Mouse (Mus musculus) left cerebral cortex, postnatal 25 days (tissue): ENCODE data around the gene D130043K22Rik. TPM values are rescaled to one million over a fixed set of nuclear protein-coding genes. Genes with fewer than 3 reads are reported as not detected.

Experiments
- DNase-seq, 2 experiments: peaks; one replicate each; pipeline ENCODE4 v3.0.0; 2022; ENCODE audit warnings: low spot score in 2 of 2, mixed read lengths in 1 of 2
- intact Hi-C: fragments of 180-260 bp; cut with DNase I; formaldehyde crosslinking; loops from one replicate; pipeline ENCODE4 v1.15.1; 2025
- total RNA-seq, 2 experiments: library from RNA; stranded (reverse); gene quantifications; 2 replicates each; pipeline ENCODE4 v1.2.3; 2021

The D130043K22Rik gene
- total RNA-seq, 2 experiments from 2014 or later: 29.0 to 30.8 TPM

DNA sequence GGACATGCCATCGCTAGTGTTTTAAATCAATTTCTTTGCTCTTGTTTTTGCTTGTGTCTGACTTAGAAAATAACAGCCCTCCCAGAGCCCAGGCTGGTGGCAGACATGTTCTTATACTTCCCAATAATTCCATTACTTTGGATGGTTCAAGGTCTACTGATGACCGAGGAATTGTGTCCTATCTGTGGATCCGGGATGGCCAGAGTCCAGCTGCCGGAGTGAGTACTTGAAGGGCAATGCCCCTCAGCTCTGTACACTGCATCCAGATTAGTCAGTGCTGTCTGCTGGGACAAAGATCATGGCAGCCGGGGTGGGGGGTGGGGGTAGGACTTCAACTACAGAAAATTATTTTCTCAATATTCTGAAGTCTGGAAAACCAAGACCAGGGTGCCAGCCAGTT is 35.8 kb downstream of the D130043K22Rik start:
- intact Hi-C loops: no loop called here
- no peak for DNase-seq

DNA sequence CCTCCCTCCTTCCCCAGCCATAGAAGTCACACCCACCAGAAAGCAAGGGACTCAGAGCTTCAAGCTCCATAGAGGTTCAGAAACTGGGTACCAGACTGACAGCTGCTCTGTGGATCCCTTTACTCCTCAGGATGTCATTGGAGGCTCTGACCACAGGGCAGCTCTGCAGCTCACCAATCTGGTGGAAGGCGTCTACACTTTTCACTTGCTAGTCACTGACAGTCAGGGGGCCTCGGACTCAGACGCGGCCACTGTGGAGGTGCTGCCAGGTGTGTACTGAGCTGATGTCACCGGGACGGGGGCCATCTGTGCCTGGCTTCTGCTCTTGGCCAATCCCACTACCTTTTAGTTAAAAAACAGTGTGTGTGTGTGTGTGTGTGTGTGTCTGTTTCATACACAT is 37.5 kb downstream of the D130043K22Rik start:
- intact Hi-C loops: no loop called here
- DNase-seq: no peak

DNA sequence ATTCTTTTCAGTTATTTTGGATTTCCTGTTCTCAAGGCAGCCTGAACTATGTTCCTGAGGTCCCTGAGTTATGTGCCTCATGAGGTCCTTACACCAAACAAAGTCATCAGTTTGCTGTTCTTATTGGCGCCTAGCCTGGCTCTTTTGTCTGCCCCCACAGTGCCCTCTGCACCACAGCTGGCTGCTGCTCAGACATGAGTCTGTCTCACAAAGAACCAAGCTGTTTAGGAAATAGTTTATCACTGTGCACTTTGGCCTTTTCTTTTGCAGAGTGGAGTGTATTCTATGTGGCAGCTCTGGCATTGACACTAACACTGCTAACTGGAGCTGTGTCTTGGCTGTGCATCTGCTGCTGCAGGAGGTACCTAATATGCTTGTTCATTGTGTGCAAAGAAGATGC is 44.6 kb downstream of the D130043K22Rik start:
- DNase-seq: no peak
- intact Hi-C loops: no loop called here

DNA sequence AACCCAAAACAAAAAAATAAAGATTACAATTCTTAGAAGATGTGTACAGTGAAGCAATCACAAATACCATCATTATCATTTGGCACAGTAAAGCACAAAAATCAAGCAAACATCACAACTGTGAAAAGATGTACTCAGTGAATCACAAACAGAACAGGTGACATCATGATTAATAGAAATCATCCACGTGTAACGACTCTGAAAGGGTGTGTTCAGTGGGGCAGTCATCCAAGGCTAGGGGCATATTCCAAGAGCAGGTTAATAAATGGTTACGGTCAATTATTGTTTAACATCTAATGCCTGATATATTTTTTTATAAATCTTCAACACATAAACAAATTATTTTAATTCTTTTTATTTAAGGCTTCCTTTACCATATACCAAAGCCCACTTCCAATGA is 47.6 kb downstream of the D130043K22Rik start:
- no peak for DNase-seq
- intact Hi-C loops: no loop called here

DNA sequence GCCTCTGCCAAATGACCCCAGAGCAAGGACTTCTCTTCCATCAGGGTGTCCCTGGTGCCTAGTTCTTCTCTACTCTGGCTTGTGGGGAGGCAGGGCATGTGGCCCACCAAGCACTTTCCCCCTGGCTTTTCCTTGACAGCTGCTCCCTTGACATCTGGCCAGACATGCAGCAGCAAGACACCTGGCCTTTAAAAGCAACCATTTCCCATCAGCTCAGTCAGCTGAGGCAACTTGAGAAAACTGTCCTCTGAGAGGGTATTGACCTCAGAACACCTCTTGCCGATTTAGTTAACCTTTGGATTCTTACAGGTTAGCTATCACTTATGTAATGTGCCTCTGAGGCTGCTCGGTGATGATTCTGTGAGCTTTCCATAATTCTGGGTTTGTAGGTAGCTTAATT is 48.9 kb downstream of the D130043K22Rik start:
- no peak for DNase-seq
- intact Hi-C loops: no loop called here

DNA sequence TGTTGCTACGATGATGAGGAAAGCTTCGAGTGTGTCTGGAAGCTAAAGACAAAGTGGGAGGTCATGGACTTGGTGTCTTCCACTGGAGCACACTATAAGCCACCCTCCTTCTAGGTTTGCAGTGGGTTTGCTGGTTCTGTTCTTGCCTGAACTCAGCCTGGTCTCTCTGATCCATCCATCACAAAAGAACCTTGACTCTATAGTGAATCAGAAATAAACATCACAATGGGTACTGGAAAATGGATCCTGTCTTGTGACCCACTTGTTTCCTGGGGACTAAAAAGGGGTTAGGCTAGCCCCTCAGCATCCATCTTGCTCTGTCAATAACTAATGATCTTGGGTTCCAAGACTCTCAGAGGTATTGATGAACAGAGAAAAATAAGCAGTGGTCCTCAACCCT is 57.0 kb downstream of the D130043K22Rik start:
- intact Hi-C loops: no loop called here
- DNase-seq: no peak

DNA sequence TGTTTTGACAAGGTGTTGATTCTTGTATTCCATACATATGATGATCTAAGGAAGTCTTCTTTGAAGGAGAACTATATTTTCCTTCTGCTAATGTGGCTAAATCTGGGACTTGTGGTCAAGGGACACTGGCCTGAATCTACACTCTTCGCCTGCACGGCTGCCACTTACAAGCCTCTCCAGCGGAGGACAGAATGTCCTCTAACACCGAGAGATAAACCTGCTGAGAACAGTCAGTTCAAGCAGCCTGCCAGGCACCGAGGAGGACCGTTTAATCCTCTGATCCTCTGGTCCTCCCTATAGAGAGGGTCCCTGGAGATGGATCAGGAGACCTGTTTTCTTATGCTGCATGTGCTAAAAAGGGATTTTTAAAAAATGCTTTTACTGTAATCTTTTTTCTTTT is 58.5 kb downstream of the D130043K22Rik start:
- intact Hi-C loops: no loop called here
- DNase-seq: no peak

DNA sequence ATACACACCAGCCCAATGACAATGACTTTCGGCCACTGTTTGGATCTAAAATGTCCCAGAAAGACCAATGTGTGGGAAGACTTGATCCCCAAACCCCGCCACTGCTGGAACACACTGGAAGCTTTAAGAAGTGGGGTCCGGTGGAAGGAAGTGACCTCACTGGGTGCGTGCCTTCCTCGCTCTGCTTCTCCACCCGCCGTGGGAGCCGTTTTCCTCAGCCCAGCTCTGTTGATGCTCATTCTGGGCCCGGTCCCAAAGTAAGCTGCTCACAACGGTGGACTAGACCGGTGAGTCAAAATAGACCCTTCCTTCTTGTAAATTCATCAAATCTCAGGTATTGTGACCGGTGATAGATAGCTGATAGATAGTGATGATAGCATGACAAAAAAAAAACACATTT is 60.5 kb downstream of the D130043K22Rik start:
- DNase-seq: no peak
- intact Hi-C loops: no loop called here

DNA sequence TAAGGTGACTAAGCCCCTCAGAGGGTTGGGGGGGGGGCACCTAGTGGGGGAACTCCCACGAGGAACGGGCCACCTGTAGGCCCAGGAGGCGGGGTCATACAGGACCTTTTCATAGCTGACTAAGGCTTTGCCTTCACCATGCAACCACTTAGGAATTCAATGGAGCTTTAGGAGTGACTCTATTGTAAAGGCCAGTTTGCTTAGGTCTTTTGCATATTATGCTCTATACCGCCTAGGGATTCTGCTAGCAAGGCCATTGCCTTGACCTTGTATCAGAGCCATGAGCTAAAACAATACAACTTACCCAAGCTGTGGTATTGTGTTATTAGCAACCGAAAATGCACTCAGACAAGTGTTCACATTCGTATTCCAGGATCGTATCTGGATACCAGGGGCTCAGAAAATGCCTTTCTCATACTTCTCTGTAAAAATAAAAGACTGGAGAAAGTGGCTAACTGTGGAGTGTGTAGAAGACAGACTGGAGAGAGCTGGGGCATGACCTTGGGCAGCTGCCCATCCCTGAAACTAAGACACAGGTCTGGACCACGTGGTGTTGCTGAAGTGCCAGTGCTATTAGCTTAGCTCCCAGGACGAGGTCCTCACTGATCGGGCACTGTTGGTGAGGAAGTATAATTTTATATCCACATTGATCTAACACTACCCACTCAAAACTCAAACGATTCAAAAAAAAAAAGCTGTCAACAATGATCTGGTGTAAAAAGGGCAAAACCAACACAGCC is 62.1 kb downstream of the D130043K22Rik start:
- DNase-seq: no peak
- intact Hi-C loops: no loop called here

DNA sequence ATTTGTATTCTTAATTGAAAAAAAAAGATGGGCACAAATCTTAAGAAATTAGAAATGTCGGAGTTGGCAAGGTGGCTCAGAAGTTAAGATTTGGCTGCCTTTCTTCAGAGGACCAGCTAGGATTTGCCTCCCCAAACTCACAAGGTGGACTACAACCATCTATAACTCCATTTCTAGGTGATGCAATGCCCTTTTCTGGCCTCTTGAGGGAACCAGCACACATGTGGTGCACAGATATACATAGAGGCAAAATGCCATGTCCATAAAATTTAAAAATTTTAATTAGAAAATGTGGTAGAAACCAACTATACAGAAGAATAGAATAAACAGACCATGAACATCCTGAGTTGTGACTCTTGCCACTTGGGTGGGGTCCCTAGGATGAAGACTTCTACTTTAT is 64.2 kb downstream of the D130043K22Rik start:
- intact Hi-C loops: no loop called here
- no peak for DNase-seq

DNA sequence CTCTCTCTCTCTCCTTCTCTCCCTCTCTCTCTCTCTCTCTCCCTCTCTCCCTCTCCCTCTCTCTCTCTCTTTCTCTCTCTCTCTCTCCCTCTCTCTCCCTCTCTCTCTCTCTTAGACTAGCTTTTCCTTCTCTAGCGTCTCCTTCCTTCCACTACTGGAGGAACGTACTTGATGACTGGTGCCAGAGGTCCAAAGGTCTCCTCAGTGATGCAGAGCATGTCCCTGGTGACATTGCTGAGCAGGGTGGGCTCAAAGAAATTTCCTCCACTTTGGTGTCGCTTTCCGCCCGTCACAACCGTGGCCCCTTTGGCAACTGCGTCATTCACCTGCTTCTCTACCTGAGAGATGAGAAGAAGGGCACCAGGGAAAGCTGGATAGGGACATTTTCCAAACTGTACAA is 68.6 kb downstream of the D130043K22Rik start:
- intact Hi-C loops: no loop called here
- DNase-seq: no peak

DNA sequence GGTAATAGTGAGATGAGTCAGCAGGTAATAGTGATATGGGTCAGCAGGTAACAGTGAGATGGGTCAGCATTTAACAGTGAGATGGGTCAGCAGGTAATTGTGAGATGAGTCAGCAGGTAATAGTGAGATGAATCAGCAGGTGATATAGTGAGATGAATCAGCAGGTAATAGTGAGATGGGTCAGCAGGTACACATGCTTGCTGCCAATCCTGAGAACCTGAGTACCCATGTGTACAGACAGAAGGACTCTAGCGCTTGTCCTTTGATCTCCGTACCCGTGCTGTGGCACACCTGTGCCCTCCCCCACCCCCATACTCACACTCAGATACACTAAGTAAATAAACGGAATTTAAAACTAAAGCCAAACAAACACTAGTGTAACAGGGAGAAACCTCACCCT is 70.0 kb downstream of the D130043K22Rik start:
- intact Hi-C loops: no loop called here
- DNase-seq: no peak

DNA sequence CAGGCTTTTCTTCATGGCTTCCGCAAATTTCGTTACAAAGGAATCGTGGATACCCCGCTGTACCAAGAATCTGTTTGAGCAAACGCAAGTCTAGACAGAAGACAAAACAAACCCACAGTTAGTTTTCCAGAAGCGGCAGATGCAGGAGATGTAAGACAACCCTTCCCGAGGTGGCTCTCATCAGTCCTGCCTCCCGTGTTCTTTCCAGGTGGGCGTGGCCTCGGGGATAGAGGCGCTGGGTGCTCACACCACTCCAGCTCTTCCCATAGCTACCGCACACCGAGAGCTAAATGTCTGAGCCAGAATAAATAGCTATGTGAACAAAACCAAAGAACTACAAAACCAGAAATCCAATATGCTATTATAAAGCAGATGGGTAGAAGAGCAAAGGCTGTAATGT is 70.9 kb downstream of the D130043K22Rik start:
- intact Hi-C loops: no loop called here
- DNase-seq: no peak

DNA sequence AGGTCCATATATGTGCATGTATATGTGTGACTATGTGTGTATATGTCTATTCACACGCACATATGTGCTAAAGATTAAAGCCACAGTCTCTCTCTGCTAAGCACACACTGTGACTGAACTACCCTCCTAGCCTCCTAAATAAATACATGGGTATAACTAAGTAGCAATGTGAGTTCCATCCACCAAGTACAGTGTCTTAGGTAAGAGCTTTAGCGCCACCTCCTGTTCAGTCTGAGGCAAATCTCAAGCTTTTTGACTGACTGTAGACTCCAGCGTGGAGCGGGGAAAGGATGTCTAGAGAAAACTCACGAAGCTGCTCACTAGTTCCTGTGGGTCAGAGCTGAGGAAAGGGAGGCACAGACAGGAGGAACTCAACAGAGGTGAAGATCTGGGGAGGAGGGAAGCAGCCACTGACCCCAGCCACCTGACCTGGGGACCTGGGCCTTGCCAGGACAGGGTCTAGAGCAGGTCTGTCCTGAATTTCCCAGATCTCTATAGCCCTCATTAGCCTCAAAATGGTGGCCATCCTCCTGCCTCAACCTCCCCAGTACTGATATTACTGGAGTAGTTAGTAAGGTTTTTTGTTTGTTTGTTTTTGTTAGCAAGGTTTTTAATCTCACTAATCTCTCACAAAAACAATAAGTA is 75.5 kb downstream of the D130043K22Rik start:
- DNase-seq: peak; percentile 35 to 50
- intact Hi-C loops: loop anchor here (10.0 kb wide), 1 partner anchor 436 kb away; no protein-coding TSS in a partner anchor

DNA sequence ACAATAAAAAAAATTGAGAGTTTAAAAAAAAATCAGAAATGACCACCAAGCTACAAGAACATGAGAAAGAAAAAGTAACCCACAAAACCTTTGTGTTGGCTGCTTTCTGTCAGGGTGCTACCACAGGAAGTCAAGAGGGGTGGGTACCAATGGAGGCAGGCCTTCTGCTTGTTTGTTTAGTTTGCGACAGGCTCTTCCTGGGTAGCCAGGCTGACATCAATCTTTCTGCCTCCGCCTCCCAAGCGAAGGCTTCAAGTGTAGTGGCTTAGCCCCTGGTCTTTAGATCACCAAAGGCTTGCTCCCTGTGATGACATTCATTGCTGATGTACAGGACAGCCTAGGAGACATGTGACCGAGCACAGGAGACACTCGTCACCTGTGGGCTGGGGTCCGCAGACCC is 76.3 kb downstream of the D130043K22Rik start:
- intact Hi-C loops: loop anchor here (10.0 kb wide), 1 partner anchor 436 kb away; no protein-coding TSS in a partner anchor
- DNase-seq: no peak

DNA sequence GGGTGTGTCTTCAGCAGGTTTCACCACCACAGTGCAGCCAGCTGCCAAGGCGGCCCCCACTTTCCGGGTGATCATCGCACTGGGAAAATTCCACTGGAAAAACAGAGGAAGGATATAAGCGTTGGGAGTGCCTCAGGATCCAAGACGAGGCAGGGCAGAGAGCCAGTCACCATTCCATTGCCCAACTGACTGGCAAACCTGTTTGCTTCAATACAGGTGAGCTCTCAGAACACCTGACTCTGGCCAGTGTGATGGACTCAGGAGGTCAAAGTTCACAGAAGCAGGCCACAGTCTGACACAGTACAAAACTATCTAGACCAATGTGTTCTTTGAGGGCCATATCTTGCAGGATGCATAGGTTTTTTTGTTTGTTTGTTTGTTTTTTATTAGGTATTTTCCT is 79.1 kb downstream of the D130043K22Rik start:
- intact Hi-C loops: loop anchor here (10.0 kb wide), 1 partner anchor 439 kb away; no protein-coding TSS in a partner anchor
- no peak for DNase-seq

DNA sequence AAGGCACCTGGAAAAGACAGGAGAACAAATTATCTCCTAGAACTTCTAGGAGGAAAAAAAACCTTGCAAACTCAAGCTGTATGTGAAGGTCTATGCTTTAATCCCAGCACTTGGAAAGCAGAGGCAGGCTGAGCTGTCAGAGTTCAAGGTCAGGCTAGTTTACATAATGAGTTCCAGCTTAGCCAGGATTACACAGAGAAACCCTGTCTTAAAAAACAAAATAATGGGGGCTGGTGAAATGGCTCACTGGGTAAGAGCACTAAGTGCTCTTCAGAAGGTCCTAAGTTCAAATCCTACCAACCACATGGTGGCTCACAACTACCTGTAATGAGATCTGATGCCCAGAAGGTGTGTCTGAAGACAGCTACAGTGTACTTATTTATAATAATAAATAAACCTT is 85.7 kb downstream of the D130043K22Rik start:
- intact Hi-C loops: no loop called here
- no peak for DNase-seq

DNA sequence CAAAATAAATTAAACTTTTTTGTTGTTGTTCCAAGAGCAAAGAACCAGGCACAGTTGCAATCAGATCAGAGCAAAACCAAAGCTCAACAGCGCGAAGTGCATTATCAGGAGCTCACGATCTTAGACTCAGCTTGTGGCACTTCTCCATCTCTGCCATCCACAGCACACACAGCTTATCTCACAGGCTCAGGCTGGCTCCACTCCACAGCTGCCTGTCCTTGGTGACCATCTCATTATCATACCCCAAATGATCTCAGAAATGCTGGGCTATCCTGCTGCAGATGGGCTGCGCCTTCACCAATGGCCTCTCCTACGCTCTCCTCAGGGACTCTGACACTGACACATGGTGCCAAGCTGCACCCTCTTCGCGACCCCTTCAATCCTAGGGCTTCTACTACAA is 88.3 kb downstream of the D130043K22Rik start:
- intact Hi-C loops: no loop called here

DNA sequence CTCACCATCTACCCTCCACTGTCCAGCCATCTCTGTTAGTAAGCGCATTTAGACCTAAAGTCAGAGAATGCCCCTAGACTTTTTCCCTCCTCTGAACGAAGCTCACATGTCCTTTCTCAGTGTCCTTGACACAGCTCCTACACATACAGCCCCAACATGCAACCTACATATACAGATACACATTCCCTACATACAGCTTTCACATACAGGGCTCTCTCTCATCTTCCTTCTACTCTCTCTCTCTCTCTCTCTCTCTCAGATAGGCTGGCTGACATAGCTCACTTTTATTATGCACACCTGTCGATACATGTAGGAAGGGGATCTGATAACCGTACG is 91.8 kb downstream of the D130043K22Rik start:
- intact Hi-C loops: loop anchor here (1.0 to 5.0 kb wide), 2 partner anchors 52 to 181 kb away; no protein-coding TSS in a partner anchor
- no peak for DNase-seq

More for the DNA sequence above, 88.3 kb downstream of the D130043K22Rik start:
- DNase-seq: no peak

DNA sequence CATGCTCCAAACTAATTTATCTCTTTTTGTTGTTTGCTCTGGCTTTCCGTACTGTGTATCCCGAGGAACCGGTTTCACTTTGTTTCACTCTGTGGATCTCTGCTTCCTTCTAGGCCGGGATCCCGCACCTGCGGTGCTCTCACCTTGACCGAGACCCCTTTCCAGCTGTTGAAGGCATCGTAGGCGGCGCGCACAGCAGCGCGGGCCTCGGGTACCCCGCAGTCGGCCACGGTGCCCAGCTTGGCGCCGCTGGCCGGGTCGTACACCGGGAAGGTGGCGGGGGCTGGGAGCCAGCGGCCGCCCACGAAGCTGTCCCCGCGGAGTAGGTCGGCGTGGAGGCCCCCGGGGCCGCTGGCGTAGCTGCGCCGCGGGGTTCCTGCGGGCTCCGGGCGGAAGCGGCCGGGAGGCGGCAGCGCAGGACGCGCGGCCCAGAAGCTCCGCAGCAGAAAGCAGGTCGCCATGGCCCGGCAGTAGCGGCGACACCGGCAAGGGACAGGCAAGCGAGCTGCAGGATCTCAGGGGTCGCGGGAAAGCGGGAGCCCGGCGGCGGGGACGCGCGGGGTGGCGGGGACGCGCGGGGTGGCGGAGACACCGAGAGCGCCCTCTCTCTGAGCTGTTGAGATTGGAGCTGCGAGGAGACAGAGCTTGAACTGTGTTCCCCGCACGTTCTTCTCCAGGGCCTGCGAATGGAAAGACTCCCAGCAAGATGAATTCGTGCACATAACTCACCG is 92.3 kb downstream of the D130043K22Rik start, which contains the start of gene Aldh5a1:
Aldh5a1 (minus strand) TSS at position 554 of the 731 bp plus-strand sequence.
- intact Hi-C loops: loop anchor here (1.0 to 5.0 kb wide), 2 partner anchors 51 to 180 kb away; no protein-coding TSS in a partner anchor
- peak; percentile 82 to 84 for DNase-seq
